Mouse (Mus musculus) heart, adult 9 months (tissue): ENCODE measurements around the gene H2-DMb1.

ENCODE experiments used
- DNase-seq, 2 experiments: peaks; one replicate each; pipeline ENCODE4 v3.0.0; 2022; ENCODE audit warnings: low spot score in 2 of 2

Gene H2-DMb1

DNA sequence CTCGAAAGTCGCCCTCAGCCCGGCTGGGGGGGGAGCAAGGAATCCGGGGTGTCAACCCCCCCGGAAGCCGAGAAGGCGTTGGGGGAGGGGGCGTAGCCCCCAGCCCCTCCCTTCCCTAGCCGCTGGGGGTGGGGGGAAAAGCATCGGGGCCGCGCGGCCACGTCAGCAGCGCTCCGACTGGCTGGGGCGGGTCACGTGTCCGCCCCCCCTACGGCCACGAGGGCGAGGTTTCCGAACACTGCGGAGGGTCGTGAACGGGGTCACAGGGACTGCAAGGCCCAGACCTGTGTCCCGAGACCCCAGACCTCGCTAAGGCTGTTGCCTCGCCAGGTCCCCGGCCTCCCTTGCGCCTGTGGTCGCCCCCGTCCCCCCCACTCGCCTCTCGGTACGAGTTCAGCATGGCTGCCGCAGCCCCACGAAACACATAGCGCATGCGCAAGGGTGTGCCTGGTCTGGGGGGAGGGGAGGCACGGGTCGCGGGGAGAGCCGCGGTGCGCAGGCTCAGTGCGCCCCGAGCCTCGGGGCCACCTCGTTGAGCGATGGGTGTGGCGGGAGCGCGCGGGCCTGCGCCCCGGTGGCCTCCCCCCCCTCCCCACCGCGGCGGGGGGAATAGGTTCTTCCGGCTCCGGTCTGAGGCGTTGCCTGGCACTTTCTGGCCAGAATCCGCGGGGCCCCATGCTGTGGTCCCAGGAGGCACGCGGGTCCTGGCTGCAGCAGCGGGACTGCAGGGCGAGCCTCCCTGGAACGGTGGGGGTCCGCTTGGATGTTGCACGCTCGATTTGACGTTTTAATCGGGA, 30.5 kb upstream of the H2-DMb1 start, which contains the start of gene Brd2:
Gene Brd2, minus strand, starts transcription at position 447 of the 797 bp plus-strand sequence.
- peak; percentile 98 for DNase-seq

DNA sequence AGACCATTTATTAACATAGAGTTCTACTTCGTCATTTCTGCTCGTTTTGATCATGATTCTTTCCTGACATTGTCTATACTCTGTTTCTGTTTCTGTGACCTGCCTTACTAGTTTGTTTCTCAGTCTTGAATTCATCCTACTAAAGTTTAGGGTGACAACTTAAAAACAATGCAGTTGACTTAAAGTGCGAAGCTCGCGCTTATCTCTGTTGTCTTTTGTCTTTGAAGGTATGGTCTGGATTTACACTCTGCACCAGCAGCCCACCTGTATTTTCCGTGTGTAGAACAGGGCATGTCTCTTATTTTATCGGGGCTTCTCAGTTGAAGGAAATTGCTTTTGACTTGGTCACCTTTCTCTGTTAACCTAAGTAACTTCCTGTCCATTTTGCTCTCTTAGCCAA, 29.8 kb upstream of the H2-DMb1 start:
- DNase-seq: no peak

DNA sequence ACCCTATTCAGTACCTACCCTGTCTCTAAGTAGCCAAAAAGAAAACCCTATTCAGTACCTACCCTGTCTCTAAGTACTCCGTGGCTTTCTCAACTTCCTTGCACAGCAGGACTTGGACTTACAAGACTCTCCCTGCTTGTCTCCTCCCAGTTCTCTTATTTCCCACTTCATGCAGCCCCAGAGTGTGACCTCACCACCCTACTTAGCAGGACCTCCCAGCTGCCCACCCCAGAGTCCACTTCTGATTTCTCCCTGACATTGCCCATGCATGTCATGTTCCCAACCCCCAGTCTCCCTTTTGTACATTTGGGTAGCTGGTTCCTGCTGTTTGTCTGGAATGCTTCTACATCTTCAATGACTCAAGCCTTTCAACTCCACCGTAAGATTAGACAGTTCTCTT, 29.4 kb upstream of the H2-DMb1 start:
- DNase-seq: peak; percentile 52 to 67

DNA sequence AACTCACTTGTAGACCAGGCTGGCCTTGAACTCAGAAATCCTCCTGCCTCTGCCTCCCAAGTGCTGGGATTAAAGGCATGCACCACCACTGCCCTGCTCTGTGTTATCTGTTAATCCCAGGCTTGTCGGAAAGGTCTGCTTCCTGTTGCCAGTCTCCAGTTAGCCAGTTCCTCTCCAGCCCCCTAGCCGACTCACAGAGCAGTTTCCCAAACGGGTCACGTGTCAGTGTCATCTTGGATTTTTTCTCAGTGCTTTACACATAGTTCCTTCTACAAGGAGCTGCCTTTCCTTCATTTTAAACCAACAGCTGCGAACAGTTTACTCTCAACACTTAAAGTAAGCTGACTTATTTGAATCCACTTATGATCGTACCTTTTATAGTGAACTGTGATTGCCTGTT, 28.2 kb upstream of the H2-DMb1 start:
- no peak for DNase-seq

DNA sequence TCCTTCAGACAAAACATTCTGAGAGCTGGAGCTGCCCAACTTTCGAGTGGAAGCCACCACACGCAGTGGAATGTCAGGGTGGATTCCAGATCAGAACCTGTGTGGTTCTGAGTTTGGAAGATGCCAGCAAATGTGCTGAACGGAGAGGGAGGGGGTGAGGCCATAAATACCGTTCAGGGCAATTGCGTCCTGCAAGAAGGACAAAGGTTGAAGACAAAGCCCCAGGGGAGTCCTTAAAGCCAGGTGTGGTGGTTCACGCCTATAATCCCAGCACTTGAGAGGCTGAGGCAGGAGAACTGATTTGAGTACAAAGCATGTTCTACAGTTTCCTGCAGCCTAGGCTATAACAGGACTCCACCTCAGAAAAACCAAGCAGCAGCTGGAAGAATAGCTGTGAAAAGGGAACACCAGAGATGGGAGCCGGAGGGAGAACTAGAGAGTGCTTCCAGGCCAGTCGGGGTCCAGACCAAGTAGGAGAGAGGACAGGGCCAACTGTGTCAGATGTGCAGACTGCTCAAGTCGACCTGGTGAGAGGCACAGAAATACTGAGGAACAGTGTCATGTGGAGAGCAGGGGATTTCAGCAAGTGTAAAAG, 25.9 kb upstream of the H2-DMb1 start:
- no peak for DNase-seq

DNA sequence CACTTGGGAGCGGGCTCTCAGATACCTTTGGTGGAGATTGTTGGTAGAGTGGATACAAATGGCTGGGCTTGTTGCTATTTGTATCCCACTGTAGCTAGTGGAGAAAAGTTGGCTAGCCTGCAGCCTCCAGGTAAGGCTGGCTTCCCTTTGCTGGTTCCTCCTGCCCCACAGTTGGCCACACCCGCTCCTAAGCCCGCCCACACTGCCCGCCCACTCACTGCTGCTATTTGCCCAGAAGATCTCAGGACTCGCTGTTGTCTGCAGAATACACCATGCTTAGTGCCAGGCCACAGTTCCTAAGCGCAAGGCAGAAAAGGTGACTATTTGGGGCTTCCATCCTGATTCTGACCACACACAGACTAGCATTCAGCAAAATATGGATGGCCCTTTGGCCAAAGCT, 25.4 kb upstream of the H2-DMb1 start:
- no peak for DNase-seq

DNA sequence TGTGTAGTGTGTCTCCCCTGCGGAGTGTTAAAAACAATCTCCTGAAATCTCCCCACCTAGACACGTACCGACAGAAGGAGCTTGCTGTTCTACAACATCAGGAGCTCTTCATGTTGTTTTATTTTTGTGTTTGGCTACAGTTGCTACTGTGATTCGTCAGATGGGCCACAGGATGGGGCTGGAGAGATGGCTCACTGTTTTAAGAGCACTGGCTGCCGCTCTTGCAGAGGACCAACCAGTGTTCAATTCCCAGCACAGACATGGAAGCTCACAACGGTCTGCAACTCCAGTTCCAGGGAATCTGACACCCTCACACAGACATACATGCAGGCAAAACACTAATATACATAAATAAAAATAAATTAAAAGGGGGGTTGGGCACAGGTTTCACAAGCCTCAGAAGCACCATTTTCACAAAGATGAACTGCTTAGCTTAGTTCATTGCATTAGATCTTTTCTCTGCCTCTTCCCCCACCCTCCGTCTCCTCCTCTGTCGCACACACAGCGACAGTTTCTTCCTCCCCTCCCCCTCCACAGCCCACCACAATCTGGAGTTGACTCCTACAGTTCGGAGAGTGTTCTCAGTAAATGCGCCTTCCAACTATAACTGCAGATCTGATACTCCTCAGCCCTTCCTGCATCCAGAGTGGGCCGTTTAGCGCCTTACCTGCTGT, 24.5 kb upstream of the H2-DMb1 start:
- no peak for DNase-seq

DNA sequence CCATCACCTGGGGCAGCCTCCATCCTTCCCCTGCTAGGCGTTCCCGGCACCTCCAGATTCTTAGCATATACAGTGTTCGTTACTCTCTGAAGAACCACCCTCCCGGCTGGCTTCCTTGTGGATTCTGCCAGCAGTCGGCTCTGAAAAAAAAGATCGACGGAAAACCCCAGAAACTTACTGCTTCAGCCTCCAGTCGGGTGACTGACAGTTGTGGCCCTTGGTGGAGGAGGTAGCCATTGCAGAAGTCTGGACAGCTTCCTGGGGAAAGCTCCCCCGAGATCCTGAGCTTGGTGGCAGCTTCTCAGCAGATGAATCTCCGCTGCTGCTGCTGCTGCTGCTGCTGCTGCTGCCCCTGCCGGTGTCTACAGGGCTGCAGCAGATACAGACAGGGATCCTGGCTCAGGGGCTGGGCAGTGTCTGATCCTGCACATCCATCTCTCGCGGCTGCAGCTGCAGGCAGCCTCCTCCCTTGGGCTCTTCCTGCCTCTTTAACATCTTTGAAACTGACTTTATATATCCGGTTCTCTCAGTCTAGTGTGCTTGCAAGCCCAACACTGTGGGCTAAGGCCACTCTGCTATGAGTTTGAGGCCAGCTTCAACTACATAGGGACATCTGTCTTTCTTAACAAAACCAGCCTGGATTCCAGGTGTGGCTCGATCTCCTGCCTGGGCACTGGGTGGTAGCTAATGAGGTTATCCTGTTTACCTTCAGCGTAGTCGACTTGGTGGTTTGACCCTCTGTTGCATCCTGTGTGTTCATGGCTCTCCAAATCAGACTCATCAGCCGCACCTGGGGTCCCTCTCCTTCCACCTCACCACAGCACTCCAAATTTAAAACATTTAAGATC, 23.7 kb upstream of the H2-DMb1 start:
- no peak for DNase-seq

DNA sequence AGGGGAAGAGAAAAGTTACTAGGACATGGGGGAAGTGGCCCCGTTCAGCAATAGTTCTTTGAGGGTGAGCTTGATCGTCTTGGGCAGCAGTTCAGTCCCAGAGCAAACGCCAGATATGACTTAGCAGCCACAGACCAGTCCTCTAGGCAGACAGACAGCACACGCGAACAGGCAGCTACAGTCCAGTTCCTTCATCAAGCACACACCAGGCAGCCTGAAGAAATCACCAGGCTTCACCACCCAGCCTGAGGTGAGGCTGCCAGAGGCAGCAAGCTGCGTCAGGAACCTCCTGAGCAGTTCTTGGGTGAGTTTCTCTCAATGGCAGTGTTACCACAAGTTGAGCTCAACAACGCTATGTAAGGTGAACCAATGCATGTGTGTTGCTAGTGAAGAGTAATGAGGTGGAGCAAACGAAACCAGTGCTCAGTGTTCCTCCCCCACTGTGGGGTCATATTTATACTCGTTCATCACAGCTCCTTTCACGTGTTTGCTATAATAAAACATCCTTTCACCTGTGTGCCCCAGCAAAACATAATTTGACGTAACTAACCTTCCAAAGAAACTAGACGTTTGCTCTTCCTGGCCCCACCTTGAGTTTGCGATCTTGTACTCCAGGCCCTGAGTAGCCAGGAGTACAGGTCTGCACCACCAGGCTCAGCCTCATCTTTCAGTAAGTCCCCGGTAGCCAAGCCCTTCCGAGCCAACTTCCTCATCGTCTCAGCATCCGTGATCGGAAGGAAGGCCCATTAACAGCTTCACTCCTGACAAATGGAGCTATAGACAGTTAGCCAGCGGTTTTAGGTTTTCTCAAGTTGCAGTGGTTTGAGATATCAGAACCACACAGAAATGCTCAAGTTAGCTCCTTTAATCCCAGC, 22.6 kb upstream of the H2-DMb1 start:
- no peak for DNase-seq

DNA sequence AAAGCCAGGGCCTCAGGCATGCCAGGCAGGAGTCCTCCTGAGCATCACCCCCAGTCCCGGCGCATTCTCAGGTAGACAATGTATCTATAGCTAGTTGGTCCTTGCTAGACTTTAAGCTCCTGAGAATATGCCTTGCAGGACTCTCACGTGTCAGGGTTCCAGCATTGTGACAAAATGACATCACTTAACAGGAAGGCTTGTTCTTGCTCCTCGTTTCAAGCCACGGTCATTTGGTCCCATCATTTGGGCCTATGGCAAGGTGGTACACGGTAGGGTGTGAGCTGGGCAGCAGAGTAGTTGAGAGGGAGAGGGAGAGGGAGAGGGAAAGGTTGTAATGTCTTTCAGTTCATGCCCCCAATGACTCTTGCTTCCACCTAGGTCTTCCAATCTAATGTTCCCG, 21.0 kb upstream of the H2-DMb1 start:
- no peak for DNase-seq

DNA sequence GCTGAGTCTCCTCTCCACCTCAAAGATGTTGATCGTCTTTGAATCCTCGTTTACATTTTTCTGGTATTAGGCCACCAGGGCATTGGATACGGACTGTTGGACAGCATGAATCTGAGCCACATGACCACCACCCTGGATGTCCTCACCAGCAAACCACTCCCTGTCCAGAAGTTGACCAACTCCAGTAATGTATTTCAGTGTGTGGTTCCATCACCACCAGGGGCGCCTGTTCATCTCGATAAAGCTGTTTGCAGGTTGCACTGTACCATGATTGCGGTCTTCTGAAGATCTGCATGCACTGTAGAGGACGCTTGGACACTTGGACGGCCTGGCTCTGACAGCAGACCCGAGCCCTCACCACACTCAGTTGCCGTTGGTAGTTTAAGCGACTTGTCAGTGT, 19.6 kb upstream of the H2-DMb1 start:
- no peak for DNase-seq

DNA sequence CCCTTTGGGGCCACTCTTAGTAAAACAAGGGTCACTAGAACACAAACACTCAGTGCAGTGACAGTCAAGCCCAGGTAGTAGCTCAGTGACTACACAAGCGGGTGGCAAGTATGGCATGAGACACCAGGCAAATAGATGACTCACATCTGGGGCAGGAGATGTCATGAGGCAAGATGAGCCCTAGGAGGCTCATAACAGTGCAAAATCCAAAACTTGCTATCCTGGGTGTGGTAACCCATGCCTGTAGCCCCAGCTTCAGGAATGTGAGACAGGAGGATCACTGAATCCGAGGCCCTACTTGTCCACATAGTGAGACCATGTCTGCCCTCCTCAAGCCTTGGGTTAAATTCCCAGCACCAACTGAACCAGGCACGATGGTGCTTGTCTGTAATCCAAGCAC, 18.4 kb upstream of the H2-DMb1 start:
- DNase-seq: no peak

DNA sequence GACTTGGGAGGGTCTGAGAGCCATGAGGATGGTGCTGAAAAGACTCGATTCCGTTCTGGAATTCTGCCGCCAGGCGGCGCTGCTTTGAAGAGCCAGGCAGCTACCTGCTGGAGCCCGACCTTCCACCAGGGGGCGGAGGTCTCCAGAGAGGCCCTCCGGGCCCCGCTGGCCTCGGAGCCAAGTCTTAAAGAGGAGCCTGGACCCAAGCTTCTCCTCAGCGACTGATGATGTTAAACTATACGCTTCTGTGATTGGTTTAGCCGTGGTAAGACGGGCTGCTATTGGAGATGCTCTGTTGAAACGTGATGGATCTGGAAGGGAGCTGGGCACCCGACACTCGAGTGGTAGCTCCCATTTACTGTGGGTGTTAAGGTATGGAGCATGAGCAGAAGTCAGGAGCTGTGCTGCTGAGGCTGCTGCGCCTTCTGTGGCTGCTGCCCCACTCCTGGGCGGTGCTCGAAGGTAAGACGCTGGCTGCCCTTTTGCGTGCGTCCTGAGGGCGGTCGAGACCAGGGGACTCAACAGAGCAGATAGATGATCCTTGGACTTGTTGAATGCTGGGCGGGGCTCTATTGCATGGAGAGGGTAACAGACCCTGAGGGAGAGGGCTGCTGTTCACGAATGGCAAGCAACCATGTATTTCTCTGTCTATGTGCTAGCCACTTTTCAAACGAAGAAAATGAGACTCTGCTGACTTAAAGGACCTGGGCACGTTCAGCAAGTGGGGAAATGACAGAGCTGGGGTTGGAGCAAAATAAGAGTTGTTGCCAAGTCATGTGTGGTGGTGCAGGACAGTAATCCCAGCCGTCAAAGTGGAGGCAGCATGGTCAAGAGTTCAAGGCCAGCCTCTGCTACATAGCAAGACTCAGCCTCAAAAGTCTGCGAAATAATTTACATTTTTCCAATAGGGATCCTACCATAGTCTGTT, 17.3 kb upstream of the H2-DMb1 start:
- peak; percentile 99 for DNase-seq

DNA sequence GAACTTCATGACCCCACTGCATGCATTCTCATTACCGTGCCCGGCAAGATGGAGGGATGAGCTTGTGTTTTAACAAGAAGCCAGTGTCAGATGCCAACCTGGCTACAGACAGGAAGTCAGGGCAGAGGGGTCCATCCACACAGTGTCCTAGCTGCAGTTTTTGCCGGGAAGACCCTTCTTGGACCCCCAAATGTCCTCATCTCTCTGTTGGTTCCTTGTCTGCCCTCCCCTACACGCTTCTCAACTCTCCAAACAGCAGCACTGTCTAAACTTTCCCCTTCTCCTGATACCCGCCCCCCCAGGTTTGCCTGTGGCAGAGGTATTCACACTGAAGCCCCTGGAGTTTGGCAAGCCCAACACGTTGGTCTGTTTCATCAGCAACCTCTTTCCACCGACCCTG, 15.3 kb upstream of the H2-DMb1 start:
- no peak for DNase-seq

DNA sequence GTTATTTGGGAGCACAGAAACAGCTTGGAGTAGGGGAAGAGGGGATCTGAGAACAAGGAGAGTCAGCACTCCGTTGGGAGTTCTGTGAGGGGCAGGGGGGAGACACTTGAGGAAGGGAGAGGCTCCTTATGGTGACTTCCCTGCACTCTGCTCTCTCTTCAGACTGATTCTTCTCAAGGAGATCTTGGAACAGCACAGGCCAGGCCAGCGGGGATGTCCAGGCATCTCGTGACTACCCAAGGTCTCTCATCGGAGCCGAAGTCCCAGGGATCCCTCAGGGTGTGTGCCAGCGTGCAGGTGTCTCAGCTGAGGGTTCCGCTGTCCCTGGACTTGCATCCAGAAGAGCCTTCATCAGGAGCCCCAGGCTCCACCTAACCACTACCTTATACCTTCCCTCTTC, 14.2 kb upstream of the H2-DMb1 start:
- DNase-seq: no peak

DNA sequence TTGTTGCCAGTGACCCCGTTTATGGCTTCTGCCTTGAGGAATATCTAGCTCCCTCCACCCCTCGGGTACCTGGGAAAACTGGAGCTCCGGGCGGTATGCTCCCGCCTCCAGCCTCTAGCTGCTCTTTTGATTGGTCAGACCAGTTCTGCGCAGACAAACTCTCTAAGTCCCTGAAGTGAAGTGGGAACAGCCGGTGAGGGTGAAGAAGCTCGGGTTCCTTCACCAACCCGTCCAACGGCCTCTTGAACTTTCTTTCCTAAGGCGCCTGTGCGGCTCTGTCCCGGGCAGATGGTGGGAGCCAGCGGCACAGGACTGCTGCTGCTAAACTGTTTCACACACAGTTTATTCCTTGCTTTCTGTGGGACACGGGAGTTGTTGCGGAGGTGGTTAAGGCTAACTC, 13.5 kb upstream of the H2-DMb1 start:
- DNase-seq: no peak

DNA sequence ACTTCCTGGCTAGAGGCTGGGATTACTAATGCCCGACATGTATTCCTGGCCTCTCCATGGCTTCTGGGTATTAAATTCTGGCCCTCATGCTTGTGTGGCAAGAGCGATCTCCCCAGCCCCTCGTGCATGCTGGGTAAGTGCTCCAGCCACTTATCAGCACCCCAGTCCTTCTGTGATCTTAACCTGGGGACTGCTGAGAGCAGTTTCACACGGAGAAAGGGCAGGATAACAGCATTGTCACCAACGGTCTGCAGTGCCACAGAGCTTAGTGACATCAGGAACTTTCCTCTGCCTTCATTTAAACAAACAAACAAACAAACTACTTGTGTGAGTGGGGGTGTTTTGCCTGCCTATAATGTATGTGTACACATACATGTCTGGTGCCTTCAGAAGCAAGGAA, 12.6 kb upstream of the H2-DMb1 start:
- DNase-seq: no peak

DNA sequence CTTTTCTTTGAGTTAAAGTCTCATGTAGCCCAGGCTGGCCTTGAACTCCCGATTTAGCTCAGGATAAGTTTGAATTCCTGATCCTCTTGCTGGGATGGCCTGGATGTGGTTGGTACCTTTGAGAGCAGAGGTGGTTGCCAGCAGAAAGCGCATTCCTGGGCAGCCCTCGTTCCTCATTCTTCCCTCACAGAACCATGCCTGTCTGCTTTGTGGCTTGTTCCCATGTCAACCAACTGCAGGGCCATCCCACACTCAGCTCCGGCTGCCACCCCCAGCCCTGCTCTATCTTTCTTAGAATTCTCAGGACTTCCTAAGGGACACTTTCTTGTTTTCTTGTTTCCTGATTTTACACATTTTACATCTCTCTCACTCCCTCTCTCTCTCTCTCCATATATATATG, 11.4 kb upstream of the H2-DMb1 start:
- DNase-seq: no peak

DNA sequence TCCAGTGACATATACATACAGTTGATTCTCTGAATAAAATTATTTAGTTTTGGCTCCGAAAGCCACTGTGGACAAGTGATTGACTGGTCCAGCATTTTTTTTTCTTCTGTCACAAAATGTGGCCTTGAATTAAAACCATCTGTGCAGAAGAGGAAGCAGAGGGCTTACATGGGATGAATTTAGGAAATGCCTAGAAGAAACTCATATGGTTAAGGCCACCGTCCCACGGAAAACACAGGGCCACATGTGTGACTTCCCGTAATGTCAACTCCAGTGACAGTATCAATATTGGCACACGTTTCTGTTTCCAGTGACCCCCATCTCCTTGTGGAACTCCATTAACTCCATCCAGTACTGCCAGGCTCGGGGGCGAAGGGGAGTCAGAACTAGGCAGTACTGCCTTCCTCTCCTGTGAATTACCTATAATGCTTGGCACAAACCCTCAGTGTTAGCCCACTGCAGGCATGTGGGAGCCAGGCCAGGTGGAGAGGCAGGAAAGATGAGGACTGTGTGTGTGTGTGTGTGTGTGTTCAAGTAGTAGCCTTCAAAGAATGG, 10.3 kb upstream of the H2-DMb1 start:
- no peak for DNase-seq

DNA sequence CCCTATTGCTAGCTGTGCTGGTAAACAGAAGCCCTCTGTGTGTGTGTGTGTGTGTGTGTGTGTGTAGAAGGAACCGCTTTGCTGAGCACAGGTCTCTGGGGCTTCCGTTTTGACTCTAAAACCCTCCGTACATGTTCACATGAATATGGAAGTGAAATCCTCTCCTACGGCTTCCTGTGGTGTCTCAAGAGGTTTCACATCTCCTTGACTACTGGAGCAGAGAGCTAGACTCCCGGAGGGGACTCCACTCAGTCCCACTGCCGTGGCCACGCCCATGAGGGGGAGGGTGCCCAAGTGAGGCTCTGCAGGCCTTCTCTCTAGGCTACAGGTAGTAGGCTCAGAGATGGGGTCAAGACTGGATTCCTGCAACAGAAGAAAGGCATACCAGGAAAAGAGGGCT, 9.8 kb upstream of the H2-DMb1 start, which contains the start of gene H2-DMb2:
Gene H2-DMb2, plus strand, starts transcription at position 275 of the 400 bp plus-strand sequence.
- DNase-seq: peak; percentile 54 to 86
